Mouse (Mus musculus) gastrocnemius, postnatal 25 days (tissue): ENCODE measurements at regions not wholly inside any gene's neighbourhood (a gene's known extent, or its start where the extent isn't known, plus 50 kb on each side); places are given as distances from the start of the nearest gene placed in this dataset.

Source experiments
- DNase-seq: peaks from one replicate; pipeline ENCODE4 v3.0.0; 2022

DNA sequence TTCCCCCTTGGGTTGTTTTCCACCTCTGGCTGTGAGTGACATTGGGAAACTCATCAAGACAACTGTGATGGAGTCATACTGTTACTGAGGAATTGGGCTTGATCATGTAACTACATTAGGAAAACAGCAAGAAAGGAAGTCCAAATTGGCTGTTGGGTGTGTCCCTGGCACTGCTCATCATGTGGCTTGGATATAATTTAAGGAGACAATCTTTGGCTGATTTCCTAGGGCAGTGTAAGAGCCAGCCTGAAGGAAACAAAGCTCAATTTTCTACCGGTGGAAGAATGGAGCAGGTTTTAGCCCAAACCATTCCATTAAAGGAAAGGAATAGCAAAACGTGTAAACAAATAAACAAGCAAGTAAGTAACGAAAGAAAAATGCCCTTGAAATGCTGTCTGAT lies 310.4 kb downstream of the Gm10295 start:
- no peak for DNase-seq

GRCm38 (mm10) chr7:71038537-71038936 lies 312.7 kb downstream of the Gm10295 start:
- DNase-seq, result no peak

DNA sequence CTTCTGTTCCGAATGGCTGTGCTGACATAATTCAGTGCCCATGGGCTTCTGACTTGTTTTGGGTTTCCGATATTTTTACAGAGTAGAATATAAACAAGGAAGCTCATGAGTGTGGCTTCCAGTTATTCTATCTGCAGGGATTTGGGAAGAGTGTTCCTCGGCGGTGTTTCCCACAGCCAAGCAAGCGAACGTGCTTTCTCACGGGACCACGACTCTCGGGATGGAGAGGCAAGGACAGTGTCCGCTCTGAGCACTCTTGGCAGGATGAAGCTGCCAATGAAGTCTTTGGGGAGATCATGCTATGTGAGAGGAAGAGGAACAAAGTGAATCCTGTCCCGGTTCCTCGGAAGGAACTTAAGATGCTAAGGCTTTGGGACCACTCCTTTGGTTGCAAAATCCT lies 318.2 kb downstream of the Gm10295 start:
- peak; percentile 34 for DNase-seq

DNA sequence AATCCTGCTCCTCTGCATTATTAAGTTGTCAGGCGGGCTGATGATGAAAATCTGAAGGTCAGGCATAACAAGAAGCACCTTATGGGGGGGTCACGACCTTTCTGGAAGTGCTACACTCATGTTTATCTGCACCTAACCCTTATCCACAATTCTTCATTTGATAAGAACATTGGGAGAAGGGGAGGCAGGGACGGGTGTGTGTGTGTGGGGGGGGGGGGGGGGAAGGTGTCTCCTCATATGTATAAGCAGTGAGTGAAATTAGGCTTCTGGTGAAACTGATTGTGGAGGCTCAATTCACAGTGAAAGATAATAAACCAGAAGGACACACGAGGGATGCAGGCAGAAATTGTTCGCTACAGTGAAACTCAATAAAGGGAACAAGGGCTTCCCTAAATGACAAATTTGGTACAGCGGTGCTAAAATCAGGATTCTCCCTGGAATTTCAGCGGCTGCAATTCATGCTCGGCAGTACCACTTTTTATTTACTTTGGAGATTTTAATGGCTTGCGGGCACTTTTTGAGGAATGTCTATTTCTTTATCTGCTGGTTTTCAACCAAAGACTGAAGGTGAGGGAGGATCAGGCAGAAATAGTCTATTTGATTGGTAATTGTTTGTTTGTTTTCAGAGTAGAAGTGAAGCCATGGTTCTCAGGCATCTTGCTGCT lies 327.2 kb downstream of the Gm10295 start:
- DNase-seq, result no peak

- no peak for DNase-seq
Measured at GRCm38 (mm10) chr7:71023253-71023945, 327.9 kb downstream of the Gm10295 start.
